15 mouse cellular contexts compared by ENCODE assay signal in genomic region chr11:103811246-103811645, GRCm38 (mm10). TPM values are rescaled to one million over a fixed set of nuclear protein-coding genes. Genes with fewer than 3 reads are reported as not detected.
DNase-seq lines count a peak whose midpoint lies in the region; ATAC-seq and TF ChIP-seq lines count a peak whose summit lies in the region.
"Had no signal": no experiment of that assay in that cellular context is flagged by ENCODE, and none has a peak within 500 bp of the region (broad histone marks: within the 10 kb centered on the region; RNA-seq: fewer than 3 reads in every experiment).

No protein-coding gene starts in this region.

- H3K4me1 ChIP-seq in E14TG2a.4 (replicated peaks; ENCODE audit: low read depth, low read length) = peaks cover 66% of the 10 kb centered on the region
- H3K4me1 ChIP-seq in hindbrain, embryonic 16.5 days (ENCODE audit: control insufficient read depth, insufficient read depth, low read depth, low read length) = peaks cover 37% of the 10 kb centered on the region
- H3K4me1 ChIP-seq in midbrain, embryonic 16.5 days (ENCODE audit: control insufficient read depth, insufficient read depth, low read length) = peaks cover 29% of the 10 kb centered on the region

- peak overlapping the region; percentile 97; the same call in 1 of the 2 replicates for H3K4me2 ChIP-seq in hindbrain, embryonic 16.5 days (ENCODE audit: low read length)
- peak overlapping the region; percentile 85 for H3K4me2 ChIP-seq in midbrain, embryonic 16.5 days (ENCODE audit: low read length)

- peaks cover 23% of the 10 kb centered on the region for H3K9me3 ChIP-seq in E14TG2a.4 (ENCODE audit: low read length)
- H3K9me3 ChIP-seq in hindbrain, embryonic 16.5 days (ENCODE audit: control insufficient read depth, low read length) = no peaks in the 10 kb centered on the region
- H3K9me3 ChIP-seq in midbrain, embryonic 16.5 days (replicated peaks; ENCODE audit: control insufficient read depth, low read length, poor library complexity, severe bottlenecking) = no peaks in the 10 kb centered on the region
- H3K9me3 ChIP-seq: kidney, embryonic 15.5 days had no signal

- no peaks in the 10 kb centered on the region for H3K36me3 ChIP-seq in E14TG2a.4 (ENCODE audit: insufficient read depth, low read length)
- peaks cover 7% of the 10 kb centered on the region; the same call in 1 of the 2 replicates for H3K36me3 ChIP-seq in hindbrain, embryonic 16.5 days (ENCODE audit: control insufficient read depth, insufficient read depth, low read length)
- 0 out of 2 replicates have a peak, but pooled peaks cover 2% of the 10 kb centered on the region for H3K36me3 ChIP-seq in midbrain, embryonic 16.5 days (ENCODE audit: control insufficient read depth, insufficient read depth, low read length)
- H3K36me3 ChIP-seq: kidney, embryonic 15.5 days had no signal

- no peak for DNase-seq in frontal cortex, postnatal 10 days (ENCODE audit: low spot score in 2 of 2)
- DNase-seq in thymus, postnatal 25 days = no peak
- DNase-seq in gastrocnemius, postnatal 14 days = no peak
- no peak for DNase-seq in thymus, adult 18-20 months
- DNase-seq: heart, adult 2 months; lung, postnatal 4 days had no signal

- peak; percentile 62; the same call in 1 of the 2 replicates for ATAC-seq in frontal cortex, adult (ENCODE audit: low TSS enrichment)
- ATAC-seq in hindbrain, embryonic 16.5 days = no peak
- no peak for ATAC-seq in midbrain, embryonic 16.5 days
- ATAC-seq: CD4-positive, CD25-positive, alpha-beta regulatory T cell, adult 4 months had no signal

- no peak for TF ChIP-seq CTCF in E14TG2a.4 (conservative IDR thresholded peaks at IDR 0.05; ENCODE audit: low read length)

- WGBS in hindbrain, embryonic 16.5 days = 39% methylated on average over 25 of the region's 25 CpGs
- WGBS in midbrain, embryonic 16.5 days = 50% methylated on average over 25 of the region's 25 CpGs

- H3K27ac ChIP-seq in hindbrain, embryonic 16.5 days (ENCODE audit: low read depth, low read length) = no peak overlapping the region
- peak overlapping the region; percentile 86; the same call in 1 of the 2 replicates for H3K27ac ChIP-seq in midbrain, embryonic 16.5 days (ENCODE audit: low read length)
- H3K27ac ChIP-seq: heart, adult 2 months; kidney, embryonic 15.5 days; liver, embryonic 14.5 days had no signal

- intact Hi-C loops in gastrocnemius, postnatal 14 days (cut with DNase I; ENCODE audit: low total_unique reads) = no loop called here

- H3K9ac ChIP-seq in hindbrain, embryonic 16.5 days (ENCODE audit: low read depth, low read length) = no peak overlapping the region
- H3K9ac ChIP-seq in midbrain, embryonic 16.5 days (ENCODE audit: low read depth, low read length) = no peak overlapping the region
- H3K9ac ChIP-seq: kidney, embryonic 15.5 days; liver, embryonic 14.5 days had no signal

- peaks cover 96% of the 10 kb centered on the region for H3K27me3 ChIP-seq in E14TG2a.4 (ENCODE audit: insufficient read depth, low read length)
- H3K27me3 ChIP-seq in hindbrain, embryonic 16.5 days (replicated peaks; ENCODE audit: control insufficient read depth, insufficient read depth, low read length) = no peaks in the 10 kb centered on the region
- peaks cover 2% of the 10 kb centered on the region; the same call in 1 of the 2 replicates for H3K27me3 ChIP-seq in midbrain, embryonic 16.5 days (ENCODE audit: control insufficient read depth, insufficient read depth, low read depth, low read length)

- 0 out of 2 replicates have a peak overlapping the region, but pooled peaks have one; percentile 72 for H3K4me3 ChIP-seq in E14TG2a.4 (replicated peaks; ENCODE audit: low read length)
- H3K4me3 ChIP-seq in hindbrain, embryonic 16.5 days (ENCODE audit: low read length) = no peak overlapping the region
- no peak overlapping the region for H3K4me3 ChIP-seq in midbrain, embryonic 16.5 days (ENCODE audit: low read depth, low read length)
- H3K4me3 ChIP-seq: heart, adult 2 months; myocyte had no signal

RNA-seq across cellular contexts. Expression of gene Wnt3, which starts 37.3 kb away (rescaled TPM):
- polyA plus RNA-seq in hindbrain, embryonic 16.5 days (2015; fragmentation: Nextera tagmentation; extraction: Ambion mirVana) = 11.0 and 12.1 TPM in 2 replicates
- polyA plus RNA-seq in midbrain, embryonic 16.5 days (2015; fragmentation: Nextera tagmentation; extraction: Ambion mirVana) = 18.8 and 21.2 TPM in 2 replicates
- under 1 TPM in 1 of 2 experiments, not detected in 1; 0.18 TPM for total RNA-seq in gastrocnemius, postnatal 14 days (2021)
- total RNA-seq: heart, adult 2 months; hematopoietic stem cell, adult 5-6 weeks had no signal
- polyA plus RNA-seq: heart, adult 2 months had no signal
